Comparison of ENCODE assay signal across 9 mouse cellular contexts in the genomic region with DNA sequence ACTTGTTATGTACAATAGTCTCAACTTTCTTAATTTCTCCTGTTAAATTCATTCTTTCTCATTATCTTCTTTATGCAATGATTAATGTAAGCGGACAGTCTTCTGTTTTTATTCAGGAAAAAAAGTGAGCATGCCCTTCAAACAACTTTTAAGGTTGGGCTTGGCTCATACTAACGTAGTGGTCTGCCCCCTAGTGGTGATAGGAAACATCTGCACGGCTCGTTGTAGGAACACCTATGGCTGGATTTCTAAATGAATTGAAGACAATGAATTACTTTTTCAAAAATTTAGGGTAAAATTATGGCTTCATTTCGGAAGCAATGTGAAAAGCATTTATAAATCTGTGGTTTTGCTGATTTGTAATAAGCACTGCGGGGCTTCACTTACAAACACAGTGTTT.
DNase-seq lines count a peak whose midpoint lies in the region; ATAC-seq and TF ChIP-seq lines count a peak whose summit lies in the region.
"Had no signal": no experiment of that assay in that cellular context is flagged by ENCODE, and none has a peak within 500 bp of the region (broad histone marks: within the 10 kb centered on the region; RNA-seq: fewer than 3 reads in every experiment).

No protein-coding gene starts in this region.

- no peaks in the 10 kb centered on the region for H3K9me3 ChIP-seq in heart, embryonic 10.5 days
- no peaks in the 10 kb centered on the region for H3K9me3 ChIP-seq in limb, embryonic 11.5 days (ENCODE audit: control insufficient read depth, low read length)
- H3K9me3 ChIP-seq: limb, embryonic 12.5 days had no signal

- H3K79me2 ChIP-seq in heart, adult 2 months (replicated peaks; ENCODE audit: control insufficient read depth, insufficient read depth, low read length) = no peaks in the 10 kb centered on the region

- no peaks in the 10 kb centered on the region for H3K27me3 ChIP-seq in heart, adult 2 months (ENCODE audit: control insufficient read depth, insufficient read depth, low read length)
- H3K27me3 ChIP-seq in heart, embryonic 10.5 days (ENCODE audit: insufficient read depth, poor library complexity, severe bottlenecking) = no peaks in the 10 kb centered on the region
- H3K27me3 ChIP-seq in limb, embryonic 11.5 days (ENCODE audit: control insufficient read depth, insufficient read depth, low read length) = no peaks in the 10 kb centered on the region
- H3K27me3 ChIP-seq in splenic B cell, adult 2 months (ENCODE audit: control insufficient read depth, insufficient read depth, low read length, poor library complexity, severe bottlenecking) = no peaks in the 10 kb centered on the region
- H3K27me3 ChIP-seq: limb, embryonic 12.5 days had no signal

- WGBS in heart, adult 2 months = 9% methylated on average over 6 of the region's 6 CpGs
- 17% methylated on average over 6 of the region's 6 CpGs for WGBS in heart, embryonic 10.5 days
- 14% methylated on average over 6 of the region's 6 CpGs for WGBS in limb, embryonic 11.5 days

- no peak overlapping the region for H3K4me3 ChIP-seq in heart, adult 2 months
- no peak overlapping the region for H3K4me3 ChIP-seq in heart, embryonic 10.5 days
- H3K4me3 ChIP-seq in limb, embryonic 11.5 days (ENCODE audit: low read depth, low read length) = no peak overlapping the region
- H3K4me3 ChIP-seq: limb, embryonic 12.5 days had no signal

- DNase-seq in heart, adult 2 months = no peak
- DNase-seq in heart, embryonic 10.5 days (ENCODE audit: low spot score) = no peak
- peak; percentile 38 for DNase-seq in thymus, postnatal 0 days (ENCODE audit: low spot score)
- DNase-seq in thymus, postnatal 36 days = no peak
- peak; percentile 7 for DNase-seq in fibroblast of lung, adult 2 months (ENCODE audit: low read depth)
- peak; percentile 46 for DNase-seq in limb, embryonic 11.5 days (ENCODE audit: low spot score)
- DNase-seq in splenic B cell, adult 2 months (ENCODE audit: low read depth, low spot score) = peak; percentile 10

- TF ChIP-seq CTCF in heart, adult 2 months (IDR thresholded peaks at IDR 0.05) = peak; percentile 95; the same call in 1 of the 2 replicates

- no peak for TF ChIP-seq EP300 in heart, adult 2 months (IDR thresholded peaks at IDR 0.05; ENCODE audit: insufficient read depth, low read depth, low read length)

- no peak for ATAC-seq in limb, embryonic 11.5 days (ENCODE audit: insufficient number of reproducible peaks, low FRiP score, low TSS enrichment, low read depth)
- no peak for ATAC-seq in inflammation-experienced regulatory T-cells, adult 6 months

- no peak overlapping the region for H3K27ac ChIP-seq in heart, adult 2 months
- no peak overlapping the region for H3K27ac ChIP-seq in heart, embryonic 10.5 days
- no peak overlapping the region for H3K27ac ChIP-seq in limb, embryonic 11.5 days (replicated peaks; ENCODE audit: low read depth, low read length)
- H3K27ac ChIP-seq: limb, embryonic 12.5 days had no signal

- no peak overlapping the region for H3K9ac ChIP-seq in heart, adult 2 months (ENCODE audit: low read depth, low read length)
- no peak overlapping the region for H3K9ac ChIP-seq in limb, embryonic 11.5 days (ENCODE audit: low read length)
- H3K9ac ChIP-seq: limb, embryonic 12.5 days had no signal

- no peak for TF ChIP-seq POLR2A in heart, adult 2 months (IDR thresholded peaks at IDR 0.05; ENCODE audit: insufficient read depth, low read depth, low read length)

- H3K36me3 ChIP-seq in heart, adult 2 months (ENCODE audit: control insufficient read depth, insufficient read depth, low read length) = no peaks in the 10 kb centered on the region
- no peaks in the 10 kb centered on the region for H3K36me3 ChIP-seq in heart, embryonic 10.5 days
- H3K36me3 ChIP-seq in limb, embryonic 11.5 days (ENCODE audit: control insufficient read depth, insufficient read depth, low read length) = no peaks in the 10 kb centered on the region
- H3K36me3 ChIP-seq in splenic B cell, adult 2 months (ENCODE audit: control insufficient read depth, insufficient read depth, low read length, poor library complexity, severe bottlenecking) = no peaks in the 10 kb centered on the region
- H3K36me3 ChIP-seq: limb, embryonic 12.5 days had no signal

- no peaks in the 10 kb centered on the region for H3K4me1 ChIP-seq in heart, adult 2 months (ENCODE audit: control insufficient read depth, insufficient read depth, low read length)
- H3K4me1 ChIP-seq in heart, embryonic 10.5 days = no peaks in the 10 kb centered on the region
- no peaks in the 10 kb centered on the region for H3K4me1 ChIP-seq in limb, embryonic 11.5 days (ENCODE audit: control insufficient read depth, insufficient read depth, low read length)
- H3K4me1 ChIP-seq: limb, embryonic 12.5 days had no signal

- intact Hi-C loops in heart, adult 2 months (cut with DNase I) = loop anchor here (1.0 kb wide), 1 partner anchor 586 kb away; no protein-coding TSS in a partner anchor

- H3K4me2 ChIP-seq in limb, embryonic 11.5 days (ENCODE audit: low read depth, severe bottlenecking) = no peak overlapping the region
- H3K4me2 ChIP-seq: limb, embryonic 12.5 days had no signal

Comparison
In these comparisons a context has a peak if more than half of its experiments do, and no peak if none do; other contexts are left out.
1. DNase-seq: peak in thymus, postnatal 0 days (single experiment), fibroblast of lung, adult 2 months (single experiment), limb, embryonic 11.5 days (single experiment) and splenic B cell, adult 2 months (single experiment); none in heart, adult 2 months (0 of 2), heart, embryonic 10.5 days (single experiment) and thymus, postnatal 36 days (0 of 2).